Mouse (Mus musculus) liver, postnatal 0 days (tissue): ENCODE measurements around the gene Kcnh4. TPM values are rescaled to one million over a fixed set of nuclear protein-coding genes. Genes with fewer than 3 reads are reported as not detected.

Experiments used
- ATAC-seq: fragments of 200-750 bp; cut with Nextera tagmentation; 2 replicates; pipeline ENCODE4 v1.8.0; 2017; ENCODE audit warnings: mild to moderate bottlenecking, moderate library complexity
- DNase-seq: peaks from one replicate; pipeline ENCODE4 v3.0.0-alpha.2; 2016
- H3K27ac ChIP-seq: fragments of 300-500 bp; sonication (generic); 2 replicates; pipeline ENCODE4 v1.5.1; 2014; ENCODE audit warnings: antibody characterized with exemption, moderate library complexity, mild to moderate bottlenecking, low read depth
- H3K27me3 ChIP-seq: fragments of 300-500 bp; sonication (generic); 2 replicates; pipeline ENCODE4 v1.6.1; 2014; ENCODE audit warnings: low read length, control low read depth, mixed read lengths; ENCODE audit not compliant: insufficient read depth
- H3K36me3 ChIP-seq: fragments of 300-500 bp; sonication (generic); replicated peaks from 2 replicates; pipeline ENCODE4 v1.6.1; 2014; ENCODE audit warnings: mild to moderate bottlenecking, control low read depth, low read length, moderate library complexity, mixed read lengths; ENCODE audit not compliant: insufficient read depth
- H3K4me1 ChIP-seq: fragments of 300-500 bp; sonication (generic); 2 replicates; pipeline ENCODE4 v1.6.1; 2014; ENCODE audit warnings: antibody characterized with exemption, mild to moderate bottlenecking, control low read depth; ENCODE audit not compliant: insufficient read depth
- H3K4me2 ChIP-seq: fragments of 300-500 bp; sonication (generic); 2 replicates; pipeline ENCODE4 v1.6.1; 2014; ENCODE audit warnings: low read depth, mild to moderate bottlenecking, low read length, moderate library complexity, mixed read lengths
- H3K4me3 ChIP-seq: fragments of 300-500 bp; sonication (generic); 2 replicates; pipeline ENCODE4 v1.5.1; 2014; ENCODE audit warnings: low read depth, low read length
- H3K9ac ChIP-seq: fragments of 300-500 bp; sonication (generic); replicated peaks from 2 replicates; pipeline ENCODE4 v1.6.1; 2014; ENCODE audit warnings: mild to moderate bottlenecking, moderate library complexity
- H3K9me3 ChIP-seq: fragments of 300-500 bp; sonication (generic); 2 replicates; pipeline ENCODE4 v1.6.1; 2016; ENCODE audit warnings: mild to moderate bottlenecking, control low read depth, low read length, mixed read lengths
- CTCF ChIP-seq: sonication (generic); IDR thresholded peaks from 2 replicates; pipeline ENCODE4 v1.5.1; 2016; ENCODE audit warnings: antibody characterized with exemption, low read depth
- EP300 ChIP-seq: IDR thresholded peaks from 2 replicates; pipeline ENCODE4 v1.6.1; 2016; ENCODE audit warnings: antibody characterized with exemption, low read depth, mild to moderate bottlenecking
- WGBS: fragments of 180-500 bp; shearing (Covaris S2); extraction: QIAGEN DNeasy Blood & Tissue Kit; methylation state at CpG from one replicate; pipeline ENCODE4 v1.1.7; 2014; ENCODE audit not compliant: insufficient replicate concordance; 5-methylcytosine and 5-hydroxymethylcytosine counted together
- polyA plus RNA-seq: library from polyadenylated mRNA; unstranded; fragments of >200 nt; fragmentation: Nextera tagmentation; extraction: Ambion mirVana; gene quantifications from 2 replicates; pipeline ENCODE4 v1.2.1, GENCODE M21; 2015

The Kcnh4 gene
- polyA plus RNA-seq, 1 experiment from 2014 or later, result not detected

DNA sequence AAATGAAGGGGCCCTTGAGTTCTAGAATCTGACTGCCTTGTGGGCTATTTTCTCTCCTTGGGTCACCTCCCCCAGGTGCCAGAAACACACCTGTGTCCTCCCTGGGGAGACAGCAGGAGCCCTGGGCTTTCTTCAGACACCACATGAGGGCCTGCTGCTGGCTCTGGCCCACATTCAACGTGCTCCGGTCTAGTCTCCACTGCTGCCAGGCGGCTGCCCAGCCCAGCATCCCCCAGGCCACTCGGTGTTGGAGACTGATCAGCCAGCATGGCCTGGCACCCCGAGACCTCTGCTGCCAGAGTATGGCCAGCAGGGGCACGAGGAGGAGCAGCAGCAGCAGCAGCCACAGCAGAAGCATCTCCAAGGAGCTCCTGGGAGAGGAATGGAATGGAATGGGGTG is 10.2 kb upstream of the Kcnh4 start:
- H3K27ac ChIP-seq, result no peak overlapping the region
- no peak for DNase-seq
- no peaks in the 10 kb centered on the region for H3K27me3 ChIP-seq
- H3K9ac ChIP-seq, result peak overlapping the region; percentile 69; the same call in 1 of the 2 replicates
- TF ChIP-seq CTCF (no peak), EP300 (no peak)
- H3K36me3 ChIP-seq, result no peaks in the 10 kb centered on the region; the same call in 1 of the 2 replicates
- H3K4me3 ChIP-seq, result peak overlapping the region; percentile 67
- WGBS, result 53% methylated on average over 6 of the region's 6 CpGs
- peak overlapping the region; percentile 77 for H3K4me2 ChIP-seq
- peaks cover 9% of the 10 kb centered on the region for H3K4me1 ChIP-seq
- no peak for ATAC-seq
- no peaks in the 10 kb centered on the region for H3K9me3 ChIP-seq

DNA sequence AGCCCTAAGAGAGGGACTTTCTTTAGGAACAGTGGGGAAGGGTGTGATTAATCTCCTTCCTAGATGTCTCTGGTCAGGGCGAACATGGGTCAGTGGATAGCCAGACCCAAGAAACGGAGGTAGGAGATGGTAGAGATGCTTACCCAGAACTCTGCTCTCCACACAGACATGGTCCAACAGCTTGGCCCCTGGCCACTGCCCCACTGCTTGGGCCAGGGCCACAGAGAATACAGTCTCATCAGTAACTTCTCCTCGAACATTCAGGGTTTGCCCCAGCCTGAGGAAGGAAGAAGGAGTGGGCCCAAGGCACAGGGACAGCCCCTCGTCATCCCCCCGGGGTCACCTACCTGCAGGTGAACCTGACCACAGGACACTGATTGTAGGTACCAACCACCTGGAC is 8.1 kb upstream of the Kcnh4 start:
- 86% methylated on average over 5 of the region's 5 CpGs for WGBS
- no peak overlapping the region for H3K4me3 ChIP-seq
- no peaks in the 10 kb centered on the region for H3K27me3 ChIP-seq
- no peak overlapping the region for H3K9ac ChIP-seq
- DNase-seq (no peak), ATAC-seq (no peak)
- H3K36me3 ChIP-seq, result no peaks in the 10 kb centered on the region; the same call in 1 of the 2 replicates
- H3K9me3 ChIP-seq, result no peaks in the 10 kb centered on the region
- H3K27ac ChIP-seq, result no peak overlapping the region
- peaks cover 9% of the 10 kb centered on the region for H3K4me1 ChIP-seq
- no peak overlapping the region for H3K4me2 ChIP-seq
- TF ChIP-seq CTCF (no peak), EP300 (no peak)

DNA sequence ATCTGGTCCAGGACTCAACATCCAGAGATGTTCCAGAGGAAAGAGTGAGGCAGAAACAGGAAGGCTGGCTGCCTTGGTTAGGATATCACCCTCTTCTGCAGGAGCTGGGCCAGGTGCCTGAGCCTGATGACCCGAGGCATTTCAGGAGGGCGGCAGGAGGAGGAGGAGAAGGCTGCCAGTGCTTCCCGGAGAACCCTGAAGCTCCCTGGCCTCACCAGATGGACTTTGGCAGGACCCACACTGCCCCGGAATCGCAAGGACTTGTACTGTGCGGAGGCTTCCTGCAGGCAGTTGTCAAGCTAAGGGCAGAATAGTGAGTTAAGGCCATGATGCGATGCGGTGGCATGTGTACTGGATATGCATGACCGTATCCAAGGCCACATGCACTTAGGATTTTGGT is 7.0 kb upstream of the Kcnh4 start:
- DNase-seq (no peak), ATAC-seq (no peak)
- no peaks in the 10 kb centered on the region for H3K9me3 ChIP-seq
- H3K9ac ChIP-seq, result no peak overlapping the region
- peaks cover 8% of the 10 kb centered on the region; the same call in 1 of the 2 replicates for H3K27me3 ChIP-seq
- peaks cover 12% of the 10 kb centered on the region for H3K4me1 ChIP-seq
- H3K27ac ChIP-seq, result no peak overlapping the region
- no peaks in the 10 kb centered on the region; the same call in 1 of the 2 replicates for H3K36me3 ChIP-seq
- H3K4me3 ChIP-seq, result no peak overlapping the region
- WGBS, result 78% methylated on average over 9 of the region's 9 CpGs
- H3K4me2 ChIP-seq, result no peak overlapping the region
- no peak for TF ChIP-seq CTCF

DNA sequence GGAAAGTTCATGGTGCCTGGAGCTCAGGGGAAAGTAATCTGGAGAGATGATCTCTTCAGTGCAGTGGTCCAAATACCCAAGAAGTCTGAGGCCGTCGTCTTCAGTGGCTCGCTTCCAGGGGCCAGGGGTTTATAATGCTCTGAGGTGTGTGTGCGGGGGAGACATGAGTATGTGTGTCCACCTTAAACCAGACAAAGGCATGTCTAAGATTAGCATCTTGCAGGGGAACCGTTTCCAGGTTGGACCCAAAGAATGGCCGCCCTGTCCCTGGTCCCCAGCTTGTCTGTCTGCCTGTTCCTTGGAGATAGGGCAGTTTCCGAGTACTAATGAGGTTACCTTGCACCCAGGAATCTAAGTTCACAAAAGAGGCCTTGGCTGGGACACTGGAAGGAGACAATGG is 3.1 kb upstream of the Kcnh4 start, which contains the start of gene Hcrt:
Gene Hcrt, minus strand, starts transcription at position 101 of the 400 bp plus-strand sequence.
- H3K4me2 ChIP-seq, result peak within 1 kb of the TSS; percentile 70
- H3K27me3 ChIP-seq, result peaks cover 34% of the 10 kb centered on the region
- H3K9ac ChIP-seq, result 0 out of 2 replicates have a peak within 1 kb of the TSS, but pooled peaks have one; percentile 44
- WGBS, result 78% methylated on average over 7 of the region's 7 CpGs
- H3K36me3 ChIP-seq, result no peaks in the 10 kb centered on the region
- TF ChIP-seq CTCF (no peak), EP300 (no peak)
- H3K4me3 ChIP-seq, result peak within 1 kb of the TSS; percentile 42
- no peaks in the 10 kb centered on the region for H3K9me3 ChIP-seq
- H3K4me1 ChIP-seq, result peaks cover 15% of the 10 kb centered on the region
- ATAC-seq, result no peak
- H3K27ac ChIP-seq, result no peak within 1 kb of the TSS
- no peak for DNase-seq

DNA sequence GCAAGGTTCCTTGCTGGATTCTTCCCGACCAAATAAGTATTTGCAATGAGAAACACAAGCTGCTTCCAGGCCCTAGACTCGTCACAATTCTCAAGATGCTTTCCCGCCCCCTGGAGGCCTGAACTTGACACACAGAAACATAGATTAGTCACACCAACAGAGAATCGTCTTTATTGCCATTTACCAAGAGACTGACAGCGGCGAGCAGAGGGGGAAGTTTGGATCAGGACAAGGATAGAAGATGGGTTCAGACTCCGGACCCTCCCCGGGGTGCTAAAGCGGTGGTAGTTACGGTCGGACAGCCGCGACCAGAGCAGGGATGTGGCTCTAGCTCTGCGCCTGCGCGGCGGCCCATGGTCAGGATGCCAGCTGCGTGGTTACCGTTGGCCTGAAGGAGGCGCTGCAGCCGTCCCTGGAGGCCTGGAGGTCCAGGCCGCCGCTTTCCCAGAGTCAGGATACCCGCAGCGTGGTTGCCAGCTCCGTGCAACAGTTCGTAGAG is 1.9 kb upstream of the Kcnh4 start:
- Histone ChIP-seq H3K9me3 (no peaks in the 10 kb centered on the region), H3K4me1 (peaks cover 15% of the 10 kb centered on the region), H3K27ac (no peak overlapping the region), H3K4me2 (peak overlapping the region; percentile 70), H3K4me3 (peak overlapping the region; percentile 42), H3K9ac (0 out of 2 replicates have a peak overlapping the region, but pooled peaks have one; percentile 44), H3K27me3 (peaks cover 40% of the 10 kb centered on the region), H3K36me3 (no peaks in the 10 kb centered on the region)
- TF ChIP-seq CTCF (peak; percentile 73), EP300 (no peak)
- under 1% methylated on average over 27 of the region's 27 CpGs for WGBS
- ATAC-seq, result peak; percentile 84
- DNase-seq, result peak; percentile 90

DNA sequence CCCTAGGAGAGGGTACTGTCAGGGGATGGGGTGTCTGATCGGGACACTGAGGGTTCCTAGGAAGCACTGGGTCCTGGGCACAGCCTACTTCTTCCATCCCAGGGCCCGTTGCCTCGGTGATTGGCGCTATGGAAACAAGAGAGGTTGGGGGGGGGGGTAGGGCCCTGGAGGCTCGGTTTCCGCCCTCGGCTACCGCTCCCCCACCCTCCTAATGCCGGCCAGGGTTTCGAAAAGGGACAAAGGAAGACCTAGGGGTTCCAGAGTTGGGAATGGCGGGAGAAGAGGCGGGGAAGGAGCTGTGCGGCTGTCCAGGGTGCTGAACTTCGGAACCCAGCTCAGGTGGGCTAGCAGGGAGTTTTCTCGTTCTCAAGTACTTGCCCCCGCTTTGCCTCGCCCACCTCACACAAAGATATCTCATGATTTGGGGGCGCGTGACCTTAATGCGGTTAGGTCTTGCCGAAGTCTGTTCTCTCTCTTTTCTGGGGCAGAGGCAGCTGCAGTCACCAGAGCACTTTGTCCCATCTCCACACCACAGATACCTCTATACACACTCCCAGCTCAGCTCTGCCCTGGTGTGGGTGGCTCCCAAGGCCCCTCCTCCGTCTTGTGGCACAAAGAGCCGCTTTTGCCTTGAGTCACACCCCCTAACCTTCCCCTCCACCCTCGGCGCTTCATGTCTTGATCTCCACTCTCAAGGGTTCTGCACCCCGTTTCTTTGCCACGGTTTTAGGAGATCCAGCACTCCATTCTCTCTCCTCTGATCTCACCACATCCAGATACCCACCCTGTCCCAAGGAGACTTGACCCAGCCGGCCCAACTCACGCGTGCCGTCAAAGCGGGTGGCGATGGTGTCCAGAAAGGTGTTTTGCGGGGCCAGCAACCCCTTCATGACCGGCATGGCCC is 783 bp downstream of the Kcnh4 start:
- DNase-seq, result peak; percentile 63

More for the DNA sequence above, 783 bp downstream of the Kcnh4 start:
- no peaks in the 10 kb centered on the region for H3K9me3 ChIP-seq
- H3K36me3 ChIP-seq, result no peaks in the 10 kb centered on the region
- peaks cover 15% of the 10 kb centered on the region for H3K4me1 ChIP-seq
- H3K4me2 ChIP-seq, result peak overlapping the region; percentile 70
- no peak for TF ChIP-seq CTCF
- no peak for TF ChIP-seq EP300
- ATAC-seq, result no peak
- WGBS, result 2% methylated on average over 35 of the region's 35 CpGs
- H3K9ac ChIP-seq, result no peak overlapping the region
- no peak overlapping the region for H3K27ac ChIP-seq
- H3K27me3 ChIP-seq, result peaks cover 40% of the 10 kb centered on the region
- peak overlapping the region; percentile 40 for H3K4me3 ChIP-seq
